ENCODE assay signal across 29 mouse cellular contexts in genomic region chr6:138950888-138951287, GRCm38 (mm10).
DNase-seq lines count a peak whose midpoint lies in the region; ATAC-seq lines count a peak whose summit lies in the region.
"Had no signal": no experiment of that assay in that cellular context is flagged by ENCODE, and none has a peak within 500 bp of the region (broad histone marks: within the 10 kb centered on the region; RNA-seq: fewer than 3 reads in every experiment).

No protein-coding gene starts in this region.

- H3K4me1 ChIP-seq in kidney, embryonic 15.5 days = no peaks in the 10 kb centered on the region
- H3K4me1 ChIP-seq: embryonic facial prominence, embryonic 12.5 days; heart, embryonic 12.5 days; hindbrain, embryonic 13.5 days; midbrain, embryonic 13.5 days had no signal

- no peak overlapping the region for H3K9ac ChIP-seq in kidney, embryonic 15.5 days
- H3K9ac ChIP-seq: embryonic facial prominence, embryonic 12.5 days; heart, embryonic 12.5 days; hindbrain, embryonic 13.5 days; liver, embryonic 14.5 days; midbrain, embryonic 13.5 days had no signal

- no peaks in the 10 kb centered on the region for H3K9me3 ChIP-seq in kidney, embryonic 15.5 days (replicated peaks)
- H3K9me3 ChIP-seq: embryonic facial prominence, embryonic 12.5 days; heart, embryonic 12.5 days; hindbrain, embryonic 13.5 days; midbrain, embryonic 13.5 days had no signal

- no peak overlapping the region for H3K27ac ChIP-seq in kidney, embryonic 15.5 days
- H3K27ac ChIP-seq: embryonic facial prominence, embryonic 12.5 days; heart, adult 2 months; hindbrain, embryonic 13.5 days; liver, embryonic 14.5 days; macrophage; midbrain, embryonic 13.5 days had no signal

- DNase-seq in frontal cortex, adult 2 months (ENCODE audit: extremely low spot score in 1 of 2, low spot score in 1 of 2) = peak; percentile 1 to 6
- no peak for DNase-seq in frontal cortex, postnatal 14 days (ENCODE audit: low spot score in 2 of 2)
- DNase-seq in layer of hippocampus, adult 11-12 months (ENCODE audit: low spot score) = peak; percentile 17
- DNase-seq in layer of hippocampus, adult 9-10 months (ENCODE audit: low spot score) = peak; percentile 31
- no peak for DNase-seq in urinary bladder, adult 18-20 months (ENCODE audit: low spot score in 2 of 2)
- DNase-seq: adrenal gland, postnatal 25 days; cerebellum, adult 8-10 months; cerebellum, postnatal 25 days; embryo, embryonic 11 days; heart, adult 2 months; heart, postnatal 4 days; kidney, adult 9 months; kidney, postnatal 14 days; liver; lung, adult 2 months; lung, postnatal 10 days; right cerebral cortex, postnatal 25 days; thymus, adult 18-20 months; thymus, postnatal 36 days had no signal

- WGBS in kidney, embryonic 15.5 days = 96% methylated on average over 3 of the region's 3 CpGs

- no peaks in the 10 kb centered on the region for H3K36me3 ChIP-seq in kidney, embryonic 15.5 days
- H3K36me3 ChIP-seq: embryonic facial prominence, embryonic 12.5 days; heart, embryonic 12.5 days; hindbrain, embryonic 13.5 days; midbrain, embryonic 13.5 days had no signal

- H3K4me2 ChIP-seq in kidney, embryonic 15.5 days = no peak overlapping the region
- H3K4me2 ChIP-seq: embryonic facial prominence, embryonic 12.5 days; heart, embryonic 12.5 days; hindbrain, embryonic 13.5 days; midbrain, embryonic 13.5 days had no signal

- H3K27me3 ChIP-seq in kidney, embryonic 15.5 days = no peaks in the 10 kb centered on the region
- H3K27me3 ChIP-seq: embryonic facial prominence, embryonic 12.5 days; heart, embryonic 12.5 days; hindbrain, embryonic 13.5 days; midbrain, embryonic 13.5 days had no signal

- no peak overlapping the region for H3K4me3 ChIP-seq in kidney, embryonic 15.5 days (replicated peaks)
- H3K4me3 ChIP-seq: embryonic facial prominence, embryonic 12.5 days; heart, adult 2 months; heart, embryonic 12.5 days; hindbrain, embryonic 13.5 days; midbrain, embryonic 13.5 days had no signal

- no peak for ATAC-seq in monocyte, adult 5-6 weeks (replicated peaks; ENCODE audit: insufficient number of reproducible peaks, low FRiP score, low TSS enrichment, poor library complexity, severe bottlenecking)
- no peak for ATAC-seq in kidney, embryonic 15.5 days (replicated peaks; ENCODE audit: low FRiP score)
- ATAC-seq: CD4-positive, CD25-positive, alpha-beta regulatory T cell, adult 4 months; intestine, embryonic 16.5 days; midbrain, embryonic 13.5 days had no signal

Comparison
In these comparisons a context has a peak if more than half of its experiments do, and no peak if none do; other contexts are left out.
1. DNase-seq: peak in frontal cortex, adult 2 months (2 of 2), layer of hippocampus, adult 11-12 months (single experiment) and layer of hippocampus, adult 9-10 months (single experiment); none in frontal cortex, postnatal 14 days (0 of 2) and urinary bladder, adult 18-20 months (0 of 2).